Mouse (Mus musculus): ENCODE results near the gene Tmem106b. TPM values are rescaled to one million over a fixed set of nuclear protein-coding genes. Genes with fewer than 3 reads are reported as not detected.

The Tmem106b gene
- 8.2 and 10.8 TPM in 2 replicates for polyA plus RNA-seq (2012; ENCODE audit: low replicate concordance)

GRCm38 (mm10) chr6:13069302-13070146, at the start of gene Tmem106b:
Gene Tmem106b (plus strand): TSS chr6:13069759.

Other genes starting within 250 kb of the Tmem106b start
- not detected in 2 replicates for gene Vwde, start 155.2 kb downstream of the Tmem106b start, polyA plus RNA-seq (2012; ENCODE audit: low replicate concordance)